Comparison of ENCODE assay signal across 10 mouse cellular contexts in the genomic region with DNA sequence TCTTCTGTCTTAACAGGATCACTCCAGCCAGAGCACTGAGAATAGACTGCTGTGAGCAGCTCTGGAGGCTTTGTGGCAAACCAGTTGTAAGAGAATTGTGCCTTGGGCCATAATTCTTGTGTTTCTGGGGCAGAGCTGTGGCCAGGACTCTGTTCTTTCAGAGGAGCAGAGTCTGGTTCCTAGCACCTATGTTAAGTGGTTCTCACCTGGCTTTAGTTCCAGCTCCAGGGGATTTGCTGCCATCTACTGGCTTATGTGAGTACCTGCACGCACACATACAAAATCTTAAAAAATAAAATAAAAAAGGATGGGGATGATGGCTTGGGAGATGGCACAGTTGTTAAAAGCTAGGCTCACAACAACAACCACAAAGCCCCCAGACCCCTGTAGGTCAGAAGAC. TPM values are rescaled to one million over a fixed set of nuclear protein-coding genes. Genes with fewer than 3 reads are reported as not detected.
DNase-seq lines count a peak whose midpoint lies in the region; ATAC-seq and TF ChIP-seq lines count a peak whose summit lies in the region.
"Had no signal": no experiment of that assay in that cellular context is flagged by ENCODE, and none has a peak within 500 bp of the region (broad histone marks: within the 10 kb centered on the region; RNA-seq: fewer than 3 reads in every experiment).

No protein-coding gene starts in this region.

- no peak overlapping the region for H3K4me3 ChIP-seq in midbrain, postnatal 0 days (ENCODE audit: low read depth, low read length)
- no peak overlapping the region for H3K4me3 ChIP-seq in midbrain, embryonic 10.5 days
- no peak overlapping the region for H3K4me3 ChIP-seq in small intestine, adult 2 months (ENCODE audit: low read depth, low read length)
- H3K4me3 ChIP-seq: embryonic facial prominence, embryonic 12.5 days; heart, embryonic 13.5 days had no signal

- peak; percentile 36 for DNase-seq in embryo, embryonic 10 days (ENCODE audit: low spot score)
- DNase-seq in embryo, embryonic 9.5 days (ENCODE audit: extremely low spot score) = no peak
- DNase-seq in midbrain, postnatal 0 days (ENCODE audit: low spot score) = peak; percentile 9
- DNase-seq in midbrain, embryonic 10.5 days (ENCODE audit: low spot score) = no peak
- DNase-seq in embryo, embryonic 10.5 days (ENCODE audit: low spot score) = peak; percentile 60
- no peak for DNase-seq in kidney, adult 18-20 months
- no peak for DNase-seq in urinary bladder, postnatal 14 days (ENCODE audit: low spot score)

- peak; percentile 54 for TF ChIP-seq CTCF in midbrain, postnatal 0 days (IDR thresholded peaks at IDR 0.05)
- peak; percentile 52; the same call in 1 of the 2 replicates for TF ChIP-seq CTCF in small intestine, adult 2 months (IDR thresholded peaks at IDR 0.05; ENCODE audit: extremely low read depth, insufficient read length, insufficient replicate concordance, low read depth, low read length)

- no peaks in the 10 kb centered on the region for H3K36me3 ChIP-seq in midbrain, postnatal 0 days (ENCODE audit: insufficient read depth, low read length)
- H3K36me3 ChIP-seq in midbrain, embryonic 10.5 days = no peaks in the 10 kb centered on the region
- no peaks in the 10 kb centered on the region for H3K36me3 ChIP-seq in small intestine, adult 2 months (ENCODE audit: control insufficient read depth, insufficient read depth, low read length)
- H3K36me3 ChIP-seq: embryonic facial prominence, embryonic 12.5 days had no signal

- 49% methylated on average over 1 of the region's 1 CpGs for whole genome bisulfite sequencing in midbrain, postnatal 0 days
- WGBS in midbrain, embryonic 10.5 days = 35% methylated on average over 1 of the region's 1 CpGs
- 67% methylated on average over 1 of the region's 1 CpGs for WGBS in small intestine, adult 2 months

- no peaks in the 10 kb centered on the region for H3K27me3 ChIP-seq in midbrain, postnatal 0 days (ENCODE audit: insufficient read depth, low read length)
- no peaks in the 10 kb centered on the region for H3K27me3 ChIP-seq in midbrain, embryonic 10.5 days (ENCODE audit: low read depth, poor library complexity, severe bottlenecking)
- H3K27me3 ChIP-seq in small intestine, adult 2 months (ENCODE audit: control insufficient read depth, insufficient read depth, low read length) = no peaks in the 10 kb centered on the region
- H3K27me3 ChIP-seq: embryonic facial prominence, embryonic 12.5 days; heart, embryonic 13.5 days had no signal

- no peaks in the 10 kb centered on the region for H3K4me1 ChIP-seq in midbrain, postnatal 0 days (ENCODE audit: insufficient read depth, low read length)
- peaks cover 11% of the 10 kb centered on the region for H3K4me1 ChIP-seq in midbrain, embryonic 10.5 days
- no peaks in the 10 kb centered on the region for H3K4me1 ChIP-seq in small intestine, adult 2 months (ENCODE audit: control insufficient read depth, insufficient read depth, insufficient read length, low read length)
- H3K4me1 ChIP-seq: embryonic facial prominence, embryonic 12.5 days had no signal

- H3K9me3 ChIP-seq in midbrain, postnatal 0 days (ENCODE audit: low read length) = no peaks in the 10 kb centered on the region
- H3K9me3 ChIP-seq in midbrain, embryonic 10.5 days (replicated peaks) = no peaks in the 10 kb centered on the region
- H3K9me3 ChIP-seq: embryonic facial prominence, embryonic 12.5 days; heart, embryonic 13.5 days had no signal

- no peak overlapping the region for H3K4me2 ChIP-seq in midbrain, postnatal 0 days (ENCODE audit: low read depth, low read length, poor library complexity, severe bottlenecking)
- H3K4me2 ChIP-seq: embryonic facial prominence, embryonic 12.5 days; heart, embryonic 13.5 days had no signal

- no peak for ATAC-seq in midbrain, postnatal 0 days (ENCODE audit: low FRiP score)

- no peak overlapping the region for H3K27ac ChIP-seq in midbrain, postnatal 0 days (ENCODE audit: low read depth, low read length)
- no peak overlapping the region for H3K27ac ChIP-seq in midbrain, embryonic 10.5 days (replicated peaks)
- no peak overlapping the region for H3K27ac ChIP-seq in small intestine, adult 2 months (ENCODE audit: insufficient read depth, low read depth, low read length)
- H3K27ac ChIP-seq: embryonic facial prominence, embryonic 12.5 days; heart, embryonic 13.5 days had no signal

- no peak for TF ChIP-seq POLR2A in small intestine, adult 2 months (IDR thresholded peaks at IDR 0.05; ENCODE audit: low read depth, low read length)

- H3K9ac ChIP-seq in midbrain, postnatal 0 days (replicated peaks; ENCODE audit: low read length, poor library complexity, severe bottlenecking) = no peak overlapping the region
- H3K9ac ChIP-seq: embryonic facial prominence, embryonic 12.5 days; heart, embryonic 13.5 days had no signal

RNA-seq across cellular contexts. Expression of a gene that starts 27.1 kb away (rescaled TPM):
- total RNA-seq in midbrain, postnatal 0 days (2014; rRNA removed) = 41.5 and 56.4 TPM in 2 replicates
- polyA plus RNA-seq in midbrain, postnatal 0 days (2015; fragmentation: Nextera tagmentation; extraction: Ambion mirVana) = 14.8 and 20.4 TPM in 2 replicates
- 30.1 and 31.7 TPM in 2 replicates for polyA plus RNA-seq in midbrain, embryonic 10.5 days (2016; fragmentation: Nextera tagmentation; extraction: Ambion mirVana)
- 5.6 and 15.2 TPM in 2 replicates for polyA plus RNA-seq in small intestine, adult 2 months (2012; rRNA removed)

RNA-seq across cellular contexts. Expression of a gene that starts 30.1 kb away (rescaled TPM):
- 35.6 and 40.9 TPM in 2 replicates for total RNA-seq in midbrain, postnatal 0 days (2014; rRNA removed)
- 35.4 and 36.9 TPM in 2 replicates for polyA plus RNA-seq in midbrain, postnatal 0 days (2015; fragmentation: Nextera tagmentation; extraction: Ambion mirVana)
- polyA plus RNA-seq in midbrain, embryonic 10.5 days (2016; fragmentation: Nextera tagmentation; extraction: Ambion mirVana) = 71.0 and 71.6 TPM in 2 replicates
- 1.2 and 1.7 TPM in 2 replicates for polyA plus RNA-seq in small intestine, adult 2 months (2012; rRNA removed)

Comparison
In these comparisons a context has a peak if more than half of its experiments do, and no peak if none do; other contexts are left out.
1. DNase-seq: peak in embryo, embryonic 10 days (single experiment), midbrain, postnatal 0 days (single experiment) and embryo, embryonic 10.5 days (single experiment); none in embryo, embryonic 9.5 days (single experiment), midbrain, embryonic 10.5 days (single experiment), kidney, adult 18-20 months (single experiment) and urinary bladder, postnatal 14 days (single experiment).
2. RNA of a gene that starts 30.1 kb away (polyA plus RNA-seq): 71.0 to 71.6 TPM in midbrain, embryonic 10.5 days and 35.4 to 36.9 TPM in midbrain, postnatal 0 days; 1.2 to 1.7 TPM in small intestine, adult 2 months; every median in the first group is over 10 times any median in the second.